Mouse (Mus musculus): ENCODE measurements around the gene Med29. TPM values are rescaled to one million over a fixed set of nuclear protein-coding genes. Genes with fewer than 3 reads are reported as not detected.

The Med29 gene
- polyA plus RNA-seq, 1 experiment from 2014 or later = 42.2 TPM

DNA sequence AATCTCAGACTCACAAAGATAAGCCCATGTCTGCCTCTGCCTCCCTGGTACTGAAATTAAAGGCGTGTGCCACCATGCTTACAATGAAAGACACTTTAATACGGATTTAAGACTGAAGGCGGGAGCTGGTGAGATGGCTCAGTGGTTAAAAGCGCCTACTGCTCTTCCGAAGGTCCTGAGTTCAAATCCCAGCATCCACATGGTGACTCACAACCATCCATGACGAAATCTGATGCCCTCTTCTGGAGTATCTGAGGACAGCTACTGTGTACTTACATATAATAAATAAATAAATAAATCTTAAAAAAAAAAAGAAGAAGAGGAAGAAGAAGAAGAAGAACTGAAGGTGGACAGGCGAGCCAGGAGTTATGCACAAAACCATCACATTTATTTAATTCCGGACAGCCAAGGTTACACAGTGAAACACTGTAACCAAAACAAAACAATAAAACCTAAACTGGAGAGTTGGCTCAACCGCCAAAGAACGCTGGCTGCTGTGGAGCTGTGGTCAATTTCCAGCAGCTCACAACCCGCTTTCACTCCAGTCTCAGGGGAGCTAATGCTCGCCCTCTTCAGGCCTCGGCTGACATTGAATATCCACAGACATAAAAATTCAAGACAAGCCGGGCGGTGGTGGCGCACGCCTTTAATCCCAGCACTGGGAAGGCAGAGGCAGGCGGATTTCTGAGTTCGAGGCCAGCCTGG, 53.1 kb downstream of the Med29 start:
- peak overlapping the region; percentile 87 for H3K4me2 ChIP-seq (ENCODE audit: low read depth, low read length)
- WGBS = 76% methylated on average over 19 of the region's 19 CpGs
- peaks cover 11% of the 10 kb centered on the region for H3K4me1 ChIP-seq (ENCODE audit: control insufficient read depth, insufficient read depth, low read length)
- H3K36me3 ChIP-seq (ENCODE audit: control insufficient read depth, insufficient read depth, low read length) = no peaks in the 10 kb centered on the region
- H3K4me3 ChIP-seq (ENCODE audit: low read depth, low read length) = peak overlapping the region; percentile 93
- ATAC-seq (ENCODE audit: low read depth) = peak; percentile 1; the same call in 1 of the 2 replicates
- peak overlapping the region; percentile 82 for H3K27ac ChIP-seq (ENCODE audit: low read depth, low read length)
- no peak overlapping the region for H3K9ac ChIP-seq (replicated peaks; ENCODE audit: low read depth, low read length)
- H3K27me3 ChIP-seq (ENCODE audit: control insufficient read depth, insufficient read depth, low read length) = no peaks in the 10 kb centered on the region
- no peaks in the 10 kb centered on the region for H3K9me3 ChIP-seq (ENCODE audit: control insufficient read depth, low read length)

DNA sequence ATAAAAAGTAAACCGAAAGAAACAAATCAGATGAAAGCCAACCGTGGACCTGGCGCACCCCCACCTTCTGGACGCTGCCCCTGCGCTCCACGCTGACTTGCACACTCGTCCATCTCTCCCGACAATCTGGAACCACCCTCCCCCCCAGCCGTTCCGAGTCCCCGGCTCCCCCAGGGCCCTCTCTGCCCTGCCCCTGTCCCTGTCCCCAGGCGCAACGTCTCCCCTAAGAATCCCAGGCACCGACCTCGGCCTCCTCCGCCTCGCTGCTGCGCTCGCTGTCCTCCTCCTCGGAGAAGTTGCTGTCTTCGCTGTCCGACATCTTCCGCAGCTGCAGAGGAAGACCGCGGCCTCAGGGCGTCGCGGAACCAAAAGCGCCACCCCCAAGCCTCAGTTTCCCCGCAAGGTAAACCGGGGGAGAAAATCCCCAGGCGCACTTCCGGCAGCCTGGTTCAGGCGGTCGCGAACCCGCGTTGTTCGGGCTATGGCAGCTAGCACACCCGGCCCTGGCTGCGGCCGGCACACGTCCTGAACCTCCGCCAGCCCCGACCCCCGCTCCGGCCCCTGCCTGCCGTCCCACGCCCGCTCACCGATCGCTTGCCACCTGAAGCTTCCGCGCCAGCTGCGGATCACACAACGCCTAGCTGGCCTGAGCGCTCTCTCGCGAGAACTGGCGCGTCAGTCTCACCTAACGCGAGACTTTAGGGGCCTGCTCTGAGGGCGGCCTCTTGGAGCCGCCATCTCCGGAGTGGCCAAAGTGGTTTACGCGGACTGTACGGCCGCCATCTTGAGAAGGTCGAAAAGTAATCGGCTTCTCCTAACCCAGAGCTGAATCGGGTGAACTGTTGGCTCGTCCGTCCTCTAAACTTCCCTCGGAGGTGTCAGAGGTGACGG, 54.2 kb downstream of the Med29 start, which contains the start of gene Supt5:
Gene Supt5, minus strand, starts transcription at position 639 of the 891 bp plus-strand sequence.
- peaks cover 11% of the 10 kb centered on the region for H3K4me1 ChIP-seq (ENCODE audit: control insufficient read depth, insufficient read depth, low read length)
- no peaks in the 10 kb centered on the region for H3K9me3 ChIP-seq (ENCODE audit: control insufficient read depth, low read length)
- WGBS = under 1% methylated on average over 77 of the region's 77 CpGs
- peak within 1 kb of the TSS; percentile 87 for H3K4me2 ChIP-seq (ENCODE audit: low read depth, low read length)
- peak within 1 kb of the TSS; percentile 82 for H3K27ac ChIP-seq (ENCODE audit: low read depth, low read length)
- no peaks in the 10 kb centered on the region for H3K36me3 ChIP-seq (ENCODE audit: control insufficient read depth, insufficient read depth, low read length)
- H3K9ac ChIP-seq (replicated peaks; ENCODE audit: low read depth, low read length) = peak within 1 kb of the TSS; percentile 93
- H3K4me3 ChIP-seq (ENCODE audit: low read depth, low read length) = peak within 1 kb of the TSS; percentile 93
- no peaks in the 10 kb centered on the region for H3K27me3 ChIP-seq (ENCODE audit: control insufficient read depth, insufficient read depth, low read length)
- ATAC-seq (ENCODE audit: low read depth) = peak; percentile 99

Other genes with a start within 250 kb of the Med29 start
- gene Fbl, start 223.0 kb downstream of the Med29 start, polyA plus RNA-seq (2014; fragmentation: Nextera tagmentation; extraction: Ambion mirVana) = 22.2 and 25.3 TPM in 2 replicates
- 13.6 and 13.9 TPM in 2 replicates for gene Dyrk1b, start 213.2 kb downstream of the Med29 start, polyA plus RNA-seq (2014; fragmentation: Nextera tagmentation; extraction: Ambion mirVana)
- 7.8 and 7.9 TPM in 2 replicates for gene Eid2, start 124.8 kb downstream of the Med29 start, polyA plus RNA-seq (2014; fragmentation: Nextera tagmentation; extraction: Ambion mirVana)
- 33.5 and 33.9 TPM in 2 replicates for gene Eid2b, start 115.0 kb downstream of the Med29 start, polyA plus RNA-seq (2014; fragmentation: Nextera tagmentation; extraction: Ambion mirVana)
- gene Selenov, start 101.5 kb downstream of the Med29 start, polyA plus RNA-seq (2014; fragmentation: Nextera tagmentation; extraction: Ambion mirVana) = 0.70 and 1.5 TPM in 2 replicates
- gene Dll3, start 90.5 kb downstream of the Med29 start, polyA plus RNA-seq (2014; fragmentation: Nextera tagmentation; extraction: Ambion mirVana) = 21.2 and 21.8 TPM in 2 replicates
- gene Timm50, start 80.6 kb downstream of the Med29 start, polyA plus RNA-seq (2014; fragmentation: Nextera tagmentation; extraction: Ambion mirVana) = 132 and 139 TPM in 2 replicates
- 77.1 and 87.1 TPM in 2 replicates for gene Supt5, start 54.0 kb downstream of the Med29 start, polyA plus RNA-seq (2014; fragmentation: Nextera tagmentation; extraction: Ambion mirVana)
- 498 and 551 TPM in 2 replicates for gene Rps16, start 42.1 kb downstream of the Med29 start, polyA plus RNA-seq (2014; fragmentation: Nextera tagmentation; extraction: Ambion mirVana)
- 15.9 and 23.5 TPM in 2 replicates for gene Plekhg2, start 20.1 kb downstream of the Med29 start, polyA plus RNA-seq (2014; fragmentation: Nextera tagmentation; extraction: Ambion mirVana)
- 2.6 and 3.7 TPM in 2 replicates for gene Zfp36, start 12.5 kb downstream of the Med29 start, polyA plus RNA-seq (2014; fragmentation: Nextera tagmentation; extraction: Ambion mirVana)
- gene Paf1, start 243 bp upstream of the Med29 start, polyA plus RNA-seq (2014; fragmentation: Nextera tagmentation; extraction: Ambion mirVana) = 81.9 and 87.2 TPM in 2 replicates
- 1.8 and 3.9 TPM in 2 replicates for gene Gmfg, start 44.7 kb upstream of the Med29 start, polyA plus RNA-seq (2014; fragmentation: Nextera tagmentation; extraction: Ambion mirVana)
- gene Lrfn1, start 59.3 kb upstream of the Med29 start, polyA plus RNA-seq (2014; fragmentation: Nextera tagmentation; extraction: Ambion mirVana) = 18.8 and 23.4 TPM in 2 replicates
- gene Ifnl2, start 117.7 kb upstream of the Med29 start, polyA plus RNA-seq (2014; fragmentation: Nextera tagmentation; extraction: Ambion mirVana) = not detected in 2 replicates
- gene Ifnl3, start 130.1 kb upstream of the Med29 start, polyA plus RNA-seq (2014; fragmentation: Nextera tagmentation; extraction: Ambion mirVana) = not detected in 2 replicates
- gene Sycn, start 148.2 kb upstream of the Med29 start, polyA plus RNA-seq (2014; fragmentation: Nextera tagmentation; extraction: Ambion mirVana) = not detected in 2 replicates
- gene Nccrp1, start 154.5 kb upstream of the Med29 start, polyA plus RNA-seq (2014; fragmentation: Nextera tagmentation; extraction: Ambion mirVana) = 0.17 TPM in 1 of 2 replicates, not detected in the other
- 24.3 and 25.1 TPM in 2 replicates for gene Samd4b, start 205.4 kb upstream of the Med29 start, polyA plus RNA-seq (2014; fragmentation: Nextera tagmentation; extraction: Ambion mirVana)
- gene Pak4, start 205.5 kb upstream of the Med29 start, polyA plus RNA-seq (2014; fragmentation: Nextera tagmentation; extraction: Ambion mirVana) = 10.6 and 15.5 TPM in 2 replicates
- gene Acp7, start 238.6 kb upstream of the Med29 start, polyA plus RNA-seq (2014; fragmentation: Nextera tagmentation; extraction: Ambion mirVana) = 0.19 TPM in 1 of 2 replicates, not detected in the other

Data from neural tube, embryonic 14.5 days (tissue).